Mouse (Mus musculus) right cerebral cortex, postnatal 10 days (tissue): Measurements from ENCODE around the gene Pde6d.
"Not testable (repeated sequence)": the region's sequence is repeated elsewhere in the genome, so short reads cannot be mapped to it uniquely, and the experiment has no call there.

Source experiments
- DNase-seq, 2 experiments: peaks; one replicate each; pipeline ENCODE4 v3.0.0; 2021; ENCODE audit warnings: low spot score in 2 of 2

The Pde6d gene

DNA sequence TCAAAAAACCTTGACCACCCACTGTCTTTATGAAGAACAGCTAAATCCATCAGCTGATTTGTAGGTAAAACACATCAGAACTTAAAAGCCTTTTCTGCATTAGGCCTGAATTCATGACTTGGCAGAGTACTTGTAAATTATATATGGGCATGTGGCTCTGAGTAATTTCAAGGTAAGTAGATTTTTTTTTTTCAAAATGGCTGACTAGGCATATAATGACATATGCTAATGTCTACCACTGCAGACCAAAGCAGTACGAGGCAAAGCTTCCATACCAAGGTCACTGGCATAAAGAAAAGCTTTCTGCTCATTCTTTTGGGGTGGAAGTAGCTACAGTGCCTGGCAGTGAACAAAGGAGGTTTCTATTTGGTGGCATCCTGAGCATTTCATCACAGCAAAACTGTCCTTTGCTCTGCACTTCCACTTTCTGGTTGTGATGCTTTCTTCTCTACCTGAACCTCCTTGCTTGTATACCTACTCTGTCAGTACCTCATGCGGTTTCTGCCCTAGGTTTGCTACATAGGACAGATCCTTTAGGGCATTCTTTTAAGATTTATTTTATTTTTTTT lies 13.1 kb downstream of the Pde6d start:
- DNase-seq, result no peak

DNA sequence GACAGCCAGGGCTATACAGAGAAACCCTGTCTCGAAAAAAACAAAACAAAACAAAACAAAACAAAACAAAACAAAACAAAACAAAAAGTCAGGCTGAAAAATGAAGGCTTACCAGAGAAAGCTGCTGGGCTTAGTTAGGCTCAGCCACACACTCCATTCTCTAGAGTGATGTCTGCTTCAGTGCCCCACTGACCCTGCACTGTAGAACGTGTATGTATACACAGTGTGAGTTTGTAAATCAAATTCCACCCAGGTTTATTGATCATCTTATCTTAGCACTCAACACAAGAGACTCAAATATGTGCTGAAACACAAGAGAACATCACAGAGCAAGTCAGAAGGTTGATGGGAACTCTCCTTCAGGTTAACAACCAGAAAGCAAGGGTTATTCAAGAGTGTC lies 14.0 kb downstream of the Pde6d start:
- no peak for DNase-seq

DNA sequence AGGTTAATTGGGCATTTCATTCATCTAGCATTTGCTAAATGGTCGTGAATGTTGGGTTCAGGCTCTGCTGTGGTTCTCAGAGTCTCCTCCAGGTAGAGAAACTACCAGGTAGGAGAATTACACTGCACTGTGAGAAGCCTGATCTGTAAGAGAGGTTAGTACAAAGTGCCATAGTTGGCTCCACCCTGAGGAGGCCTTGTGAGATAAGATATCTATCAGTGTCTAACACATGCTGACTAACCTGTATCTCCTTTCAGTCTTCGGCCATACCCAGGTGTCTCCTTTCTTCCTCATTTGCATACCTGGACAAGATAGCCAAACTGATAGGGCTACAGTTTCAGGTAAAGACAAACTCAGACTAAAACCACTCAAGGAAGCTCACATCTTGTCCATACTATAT lies 19.8 kb downstream of the Pde6d start:
- DNase-seq, result no peak

DNA sequence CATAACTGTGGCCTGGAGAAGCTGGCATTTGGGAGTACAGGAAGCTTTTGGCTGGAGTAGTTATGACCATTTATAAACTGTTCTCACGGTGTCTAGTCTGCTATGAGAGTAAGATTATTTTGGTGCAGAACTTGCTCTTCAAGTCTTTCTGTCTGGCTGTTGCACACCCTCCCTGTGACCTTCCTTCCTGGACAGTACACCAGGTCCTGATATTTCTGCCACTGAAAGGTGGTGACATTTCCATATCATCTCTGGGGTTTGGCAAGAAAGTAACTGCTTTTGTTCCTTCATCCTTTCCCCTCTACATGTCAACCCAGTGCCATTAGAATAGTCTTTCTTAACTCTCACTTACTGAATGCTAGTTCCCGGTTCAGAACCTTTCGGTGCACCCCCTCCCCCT lies 23.2 kb downstream of the Pde6d start:
- no peak for DNase-seq

DNA sequence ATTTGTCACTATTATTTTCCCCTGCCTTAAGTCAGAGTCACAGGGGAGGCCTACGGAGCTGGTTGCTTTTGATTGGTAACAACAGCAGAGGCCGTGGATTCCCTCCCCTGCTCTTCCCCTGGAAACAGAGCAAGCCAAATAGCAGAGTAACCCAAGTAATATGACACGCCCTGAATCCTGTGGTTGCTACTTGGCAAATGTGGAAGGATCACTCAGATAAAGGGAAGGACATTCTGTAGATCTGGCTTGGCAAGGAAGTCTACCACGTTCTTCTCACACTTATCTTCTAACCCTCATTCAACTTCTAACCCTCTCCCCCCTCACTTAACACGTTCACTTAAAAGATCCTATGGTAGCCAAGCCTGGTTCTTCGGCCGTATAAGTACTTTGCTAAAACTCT lies 24.6 kb downstream of the Pde6d start:
- DNase-seq, result no peak

DNA sequence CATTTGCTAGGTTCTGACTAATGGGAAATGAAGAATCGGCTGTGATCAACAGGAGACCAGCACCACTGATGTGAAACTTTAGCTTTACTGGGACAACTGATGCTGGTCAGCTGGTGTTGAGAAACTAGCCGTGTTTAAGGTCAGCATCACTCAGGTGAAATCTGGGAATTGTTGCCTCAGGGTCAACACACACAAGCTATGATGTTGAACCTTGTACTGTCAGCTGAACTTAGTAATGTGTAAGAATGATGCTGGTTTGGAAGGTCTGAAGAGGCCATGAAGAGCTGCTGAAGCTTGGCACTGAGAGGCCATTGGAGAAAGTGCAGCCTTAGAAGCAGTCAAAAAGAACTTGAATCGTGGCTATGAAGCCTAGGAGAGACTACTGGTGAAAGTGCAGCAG lies 26.8 kb downstream of the Pde6d start:
- DNase-seq, result no peak

DNA sequence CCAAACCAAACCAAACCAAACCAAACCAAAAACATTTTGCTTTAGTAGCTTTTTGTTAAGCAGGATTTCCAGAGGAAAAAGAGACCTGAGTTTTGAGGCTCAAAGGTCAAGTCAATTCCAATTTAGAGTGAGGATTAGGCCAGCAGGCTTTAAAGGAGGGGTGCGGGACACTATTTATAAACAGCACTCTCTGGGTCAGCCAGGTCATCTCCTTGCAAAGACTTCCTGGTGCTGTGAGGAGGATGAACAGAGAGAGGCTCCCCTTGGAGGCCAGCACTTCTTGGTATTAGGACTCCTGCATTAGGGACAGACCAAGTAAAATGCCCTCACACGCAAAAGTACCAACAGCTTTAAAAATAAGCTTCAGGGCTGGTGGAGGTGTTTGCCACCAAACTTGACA lies 30.6 kb downstream of the Pde6d start:
- no peak for DNase-seq

DNA sequence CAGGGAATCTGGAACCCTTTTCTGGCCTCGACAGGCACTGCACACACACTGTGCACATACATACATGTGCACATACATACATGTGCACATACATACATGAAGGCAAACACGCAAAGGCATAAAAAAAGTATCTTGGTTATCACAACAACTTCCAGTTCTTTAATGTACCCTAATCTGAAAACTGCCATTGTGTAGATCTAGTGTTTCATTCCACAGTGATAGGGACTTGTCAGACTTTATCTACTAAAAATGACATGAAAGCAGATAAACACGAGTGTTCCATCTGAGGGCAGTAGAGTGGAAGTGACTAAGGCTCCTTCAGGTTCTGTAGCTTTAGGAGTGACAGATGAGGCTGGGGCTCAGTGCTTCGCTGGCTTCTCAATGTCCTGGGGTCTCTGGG lies 31.1 kb downstream of the Pde6d start:
- no peak for DNase-seq

DNA sequence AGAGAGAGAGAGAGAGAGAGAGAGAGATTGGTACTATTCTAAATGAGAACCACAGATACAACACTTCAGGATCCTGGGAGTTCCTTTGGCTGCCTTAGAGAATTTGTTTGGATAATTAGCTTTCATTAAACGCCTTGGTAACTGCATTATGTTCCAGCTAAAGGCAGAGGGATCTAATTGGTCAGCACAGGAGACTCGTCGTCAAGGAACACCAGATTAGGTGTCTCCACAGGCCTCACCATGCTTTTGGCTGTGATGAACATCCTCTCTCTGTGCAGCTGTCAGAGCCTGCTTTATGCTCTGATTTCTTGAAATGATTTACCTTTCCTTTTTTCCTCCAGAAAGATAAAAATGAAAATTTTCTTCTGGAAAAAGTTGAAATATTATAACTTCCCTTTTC lies 35.6 kb downstream of the Pde6d start:
- no peak for DNase-seq

DNA sequence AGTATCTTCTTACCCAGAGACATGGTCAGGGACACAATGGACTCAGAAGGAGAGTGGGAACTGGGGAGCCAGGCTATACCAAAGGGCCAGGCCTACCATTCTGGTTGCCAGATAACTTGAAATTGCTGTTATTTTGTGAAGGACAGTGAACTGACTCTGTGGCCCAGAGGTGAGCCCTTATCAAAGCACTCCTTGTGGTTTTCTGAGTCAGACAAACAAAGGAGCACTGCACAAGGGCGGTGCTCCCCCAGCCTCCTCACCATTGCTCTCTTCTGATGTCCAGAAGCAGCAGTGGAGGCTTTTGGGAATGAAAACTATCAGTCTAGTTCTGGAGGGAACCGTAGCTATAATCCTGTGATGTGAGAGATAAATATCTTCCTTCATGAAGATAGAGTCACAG lies 39.8 kb downstream of the Pde6d start:
- no peak for DNase-seq

DNA sequence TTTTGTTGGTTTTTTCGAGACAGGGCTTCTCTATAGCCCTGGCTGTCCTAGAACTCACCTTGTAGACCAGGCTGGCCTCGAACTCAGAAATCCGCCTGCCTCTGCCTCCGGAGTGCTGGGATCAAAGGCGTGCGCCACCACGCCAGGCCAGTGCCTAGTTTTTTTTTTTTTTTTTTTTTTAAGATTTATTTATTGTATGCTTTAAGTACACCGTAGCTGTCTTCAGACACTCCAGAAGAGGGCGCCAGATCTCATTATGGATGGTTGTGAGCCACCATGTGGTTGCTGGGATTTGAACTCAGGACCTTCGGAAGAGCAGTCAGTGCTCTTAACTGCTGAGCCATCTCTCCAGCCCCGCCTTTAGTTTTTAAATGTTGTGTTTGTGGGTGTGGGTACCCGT lies 42.8 kb downstream of the Pde6d start:
- DNase-seq, result not testable (repeated sequence)

DNA sequence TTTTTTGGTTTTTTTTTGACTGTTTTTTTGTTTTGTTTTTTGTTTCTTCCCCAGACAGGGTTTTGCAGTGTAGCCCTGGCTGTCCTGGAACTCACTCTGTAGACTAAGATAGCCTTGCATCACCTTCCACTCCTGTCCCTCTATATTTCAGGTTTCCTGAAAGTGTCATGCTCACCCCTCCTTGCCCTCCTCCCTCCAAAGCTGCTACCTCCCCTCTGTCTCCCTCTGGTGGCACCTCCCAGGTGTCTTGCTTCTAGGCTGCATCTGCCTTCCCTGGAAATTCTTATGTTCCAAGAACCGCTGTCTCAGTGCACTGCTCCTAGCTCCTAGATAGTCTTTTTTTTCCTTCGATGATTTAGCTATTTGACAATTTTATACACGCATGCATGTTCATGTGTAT lies 44.0 kb downstream of the Pde6d start:
- DNase-seq, result no peak

DNA sequence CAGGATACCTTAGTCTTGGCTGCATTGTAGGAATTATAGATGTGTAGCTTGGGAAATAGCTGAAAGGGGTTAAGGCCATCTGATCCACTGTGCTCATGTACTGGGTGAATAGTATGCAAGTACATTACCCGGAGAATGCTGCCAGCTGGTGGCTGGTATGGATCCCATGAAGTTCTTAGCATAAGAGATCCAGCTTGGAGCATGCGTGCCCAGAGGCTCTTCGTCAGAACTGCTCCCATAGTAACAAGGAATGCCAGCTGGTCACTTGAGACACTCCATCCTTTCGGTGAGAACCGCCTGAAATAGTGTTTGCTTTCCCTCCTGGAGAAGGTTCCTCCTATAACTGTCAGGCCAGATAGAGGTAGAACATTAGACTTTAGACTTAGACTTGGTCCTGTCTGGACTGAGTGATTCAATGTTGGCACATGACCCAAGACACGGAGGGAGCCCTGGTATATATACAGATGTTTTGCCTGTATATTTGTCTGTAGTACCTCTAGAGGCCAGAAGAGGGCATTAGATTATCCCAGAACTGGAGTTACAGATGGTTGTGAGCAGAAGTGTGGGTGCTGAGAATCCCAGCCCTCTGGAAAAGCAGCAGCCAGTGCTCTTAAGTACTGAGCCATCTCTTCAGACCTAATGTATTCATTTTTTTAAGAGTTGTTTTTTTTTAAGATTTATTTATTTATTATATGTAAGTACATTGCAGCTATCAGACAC lies 48.9 kb downstream of the Pde6d start:
- DNase-seq, result peak; percentile 82 to 93

DNA sequence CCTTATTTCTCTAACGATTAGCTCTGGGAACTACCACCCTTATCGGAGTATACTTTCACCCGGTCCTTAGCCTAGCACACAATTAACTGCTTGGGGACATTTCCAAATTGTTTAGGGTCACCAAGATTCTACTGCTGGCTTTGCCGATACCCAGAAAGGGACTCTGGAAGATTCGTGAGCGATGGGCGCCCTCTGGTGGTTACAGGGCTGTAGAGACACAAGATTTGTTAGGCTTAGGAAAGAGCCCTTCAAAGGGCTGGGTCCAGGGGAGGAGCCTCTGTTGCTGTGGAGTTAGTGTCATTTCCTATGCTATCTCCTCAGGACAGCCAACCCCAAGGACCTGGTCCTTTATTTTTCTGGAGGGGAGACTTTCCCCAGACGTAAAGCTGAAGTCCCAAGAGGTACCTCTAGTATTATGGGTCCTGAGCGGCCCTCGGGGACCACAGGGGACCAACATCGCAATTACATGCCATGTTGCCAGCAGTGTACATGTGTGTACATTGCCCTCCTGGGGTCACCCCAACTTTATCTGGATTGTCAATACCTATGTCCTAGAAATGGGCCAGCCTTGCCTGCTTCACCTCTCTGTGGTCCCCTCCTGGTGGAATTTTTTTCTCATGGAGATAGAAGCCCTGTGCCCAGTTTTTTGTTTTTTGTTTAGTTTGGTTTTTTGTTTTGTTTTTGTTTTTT lies 49.9 kb downstream of the Pde6d start:
- peak; percentile 92 to 96 for DNase-seq

DNA sequence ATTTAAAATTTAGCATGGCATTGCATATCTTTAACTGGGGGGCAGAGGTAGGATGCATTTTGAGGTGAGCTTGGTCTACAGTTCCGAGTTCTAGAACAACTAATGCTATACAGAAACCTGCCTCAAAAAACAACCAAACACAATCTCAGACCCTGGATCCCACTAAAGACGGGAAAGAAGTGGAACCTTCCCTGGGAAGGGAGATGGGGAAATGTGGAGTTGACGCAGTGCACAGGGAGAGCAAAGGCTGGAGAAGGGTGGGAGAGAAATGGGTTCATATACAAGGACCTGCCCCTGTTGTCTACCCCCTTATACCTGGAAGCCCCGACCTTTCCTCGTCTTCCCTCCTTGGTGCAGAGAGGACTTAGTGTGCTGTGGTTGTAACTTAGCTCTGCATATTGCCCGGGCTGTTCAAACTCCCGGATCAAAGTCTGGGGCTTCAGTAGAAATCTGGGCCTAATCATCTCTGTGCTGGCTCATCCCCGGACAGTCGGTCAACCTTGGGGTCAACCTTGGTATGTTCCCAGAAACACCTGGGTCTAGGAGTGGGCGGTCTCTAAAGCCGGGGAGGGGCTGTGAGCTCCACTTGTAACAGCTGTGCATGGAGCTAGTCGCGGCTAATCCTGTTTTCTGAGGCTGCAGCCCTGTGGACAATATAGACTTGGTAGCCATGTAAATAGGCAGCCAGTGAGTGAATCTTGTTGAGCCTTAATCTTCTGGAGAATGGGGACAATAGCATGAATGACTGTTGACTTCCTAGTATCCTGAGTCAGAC lies 50.7 kb downstream of the Pde6d start:
- DNase-seq, result no peak

DNA sequence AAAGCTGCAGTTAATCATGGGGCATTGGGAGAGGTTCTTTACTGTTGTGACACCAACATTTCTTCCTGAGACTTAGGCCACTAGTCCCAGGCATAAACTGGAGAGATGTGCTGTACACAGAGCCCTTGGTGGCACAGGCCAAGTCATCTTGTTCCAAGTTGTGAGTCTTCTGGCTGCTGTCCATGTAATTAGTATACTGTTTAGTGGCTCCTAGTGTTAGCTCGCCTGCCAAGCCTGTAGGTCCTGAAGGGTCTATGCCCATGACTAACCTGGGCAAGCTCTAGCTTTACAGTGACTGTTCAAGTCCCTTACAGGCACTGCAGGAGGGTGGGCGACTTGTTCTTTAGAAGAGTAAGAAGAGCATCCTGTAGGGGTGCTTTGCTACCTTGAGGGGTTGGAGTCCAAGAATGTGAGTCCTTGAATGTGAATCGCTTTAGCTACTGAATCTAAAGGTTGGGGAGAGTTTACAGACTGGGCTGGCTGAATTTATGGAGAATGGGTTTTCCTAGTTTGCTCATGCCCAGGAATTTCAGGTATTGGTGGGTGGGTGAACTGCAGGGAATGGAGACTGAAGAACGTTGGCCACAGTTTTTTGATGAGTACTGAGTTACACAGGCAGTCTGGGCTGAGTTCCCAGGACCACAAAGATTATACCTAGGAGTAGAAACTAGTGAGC lies 51.4 kb downstream of the Pde6d start:
- DNase-seq, result no peak

DNA sequence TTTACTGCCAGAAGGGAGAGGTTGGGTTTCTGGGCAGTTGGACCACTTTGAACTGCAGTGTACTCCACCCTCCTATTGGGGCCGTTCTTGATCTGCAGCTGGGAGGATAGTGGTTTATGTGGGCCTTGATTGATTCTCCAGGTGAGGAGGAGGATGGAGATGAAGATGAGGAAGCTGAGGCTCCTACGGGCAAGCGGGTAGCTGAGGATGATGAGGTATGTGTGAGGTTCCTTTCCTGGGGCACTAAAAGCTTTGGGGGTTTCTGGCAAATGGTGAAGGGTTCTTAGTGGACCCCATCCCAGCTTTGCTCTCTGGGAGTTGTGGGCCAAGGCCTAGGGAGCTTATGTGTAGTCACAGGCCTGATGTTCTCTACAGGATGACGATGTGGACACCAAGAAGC lies 52.8 kb downstream of the Pde6d start:
- no peak for DNase-seq

DNA sequence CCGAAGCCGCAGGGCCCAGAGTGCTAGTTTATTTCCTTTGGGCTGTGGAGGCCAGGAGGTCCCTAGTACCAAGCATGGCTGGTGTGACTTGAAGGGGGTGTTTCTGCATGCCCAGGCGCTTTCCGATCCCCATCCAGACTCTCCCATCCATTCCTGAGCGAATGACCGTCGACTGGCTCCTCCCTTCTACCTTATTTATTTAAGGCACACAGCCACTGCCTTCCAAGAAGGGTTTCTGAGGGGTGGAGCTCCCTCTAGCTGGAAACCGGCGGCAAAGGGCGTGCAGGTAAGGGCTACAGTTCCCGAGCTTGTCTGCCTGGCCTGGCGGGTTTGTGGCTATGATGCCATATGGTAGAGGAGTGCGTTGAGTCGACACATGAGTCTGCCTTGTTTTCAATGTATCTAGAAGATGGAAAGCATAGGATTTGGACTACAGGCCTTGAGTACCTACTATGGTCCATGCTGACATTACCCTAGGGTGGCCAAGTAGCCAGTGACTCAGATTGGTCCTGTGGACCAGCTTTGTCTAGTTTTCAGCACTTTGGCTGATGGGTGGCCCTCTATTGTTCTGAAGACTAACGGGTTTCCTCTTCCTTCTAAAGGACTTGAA lies 53.8 kb downstream of the Pde6d start:
- DNase-seq, result peak; percentile 59 to 60

DNA sequence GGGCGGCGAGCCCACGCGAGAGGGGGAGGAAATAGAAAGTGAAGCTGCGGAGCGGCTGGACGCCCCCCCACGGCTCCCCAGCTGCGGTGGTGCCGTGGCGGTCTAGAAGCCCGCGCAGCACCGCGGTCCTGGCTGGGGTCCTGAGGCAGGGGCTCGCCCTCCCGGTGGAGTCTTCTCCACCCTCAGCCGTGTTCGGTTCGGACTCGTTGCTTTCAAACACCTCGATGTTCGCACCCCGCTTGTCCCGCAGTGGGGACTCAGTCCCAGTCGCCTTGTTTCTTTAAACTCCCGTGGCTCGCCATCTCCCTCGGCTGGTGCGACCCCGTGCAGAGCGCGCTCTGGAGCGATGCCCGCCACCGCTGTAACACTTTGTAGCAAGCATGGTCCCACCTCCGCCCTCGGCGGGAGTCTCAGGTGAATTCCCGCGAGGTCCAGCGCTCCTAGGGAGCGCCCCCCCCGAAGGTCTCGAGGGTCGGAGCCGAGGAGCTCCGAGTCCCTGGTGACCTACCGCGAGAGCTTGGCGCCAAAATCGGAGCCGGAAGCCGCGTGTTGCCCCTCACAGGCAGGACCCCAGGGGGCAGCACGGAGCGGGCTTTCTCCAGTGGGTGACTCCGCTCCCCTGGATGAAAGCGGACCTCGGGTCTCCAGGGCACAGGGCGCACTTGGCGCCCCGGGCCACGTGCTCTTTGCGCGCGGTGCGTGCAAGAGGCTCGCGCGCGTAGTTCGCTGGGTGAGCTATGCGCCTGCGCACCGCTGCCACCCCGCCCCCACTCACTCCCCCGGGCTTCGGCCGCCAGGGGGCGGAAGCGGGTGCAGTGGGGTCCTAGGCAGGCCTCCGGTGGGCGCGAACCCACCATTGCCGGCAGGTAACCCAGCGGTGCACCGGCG lies 54.6 kb downstream of the Pde6d start:
- peak; percentile 93 to 95 for DNase-seq

DNA sequence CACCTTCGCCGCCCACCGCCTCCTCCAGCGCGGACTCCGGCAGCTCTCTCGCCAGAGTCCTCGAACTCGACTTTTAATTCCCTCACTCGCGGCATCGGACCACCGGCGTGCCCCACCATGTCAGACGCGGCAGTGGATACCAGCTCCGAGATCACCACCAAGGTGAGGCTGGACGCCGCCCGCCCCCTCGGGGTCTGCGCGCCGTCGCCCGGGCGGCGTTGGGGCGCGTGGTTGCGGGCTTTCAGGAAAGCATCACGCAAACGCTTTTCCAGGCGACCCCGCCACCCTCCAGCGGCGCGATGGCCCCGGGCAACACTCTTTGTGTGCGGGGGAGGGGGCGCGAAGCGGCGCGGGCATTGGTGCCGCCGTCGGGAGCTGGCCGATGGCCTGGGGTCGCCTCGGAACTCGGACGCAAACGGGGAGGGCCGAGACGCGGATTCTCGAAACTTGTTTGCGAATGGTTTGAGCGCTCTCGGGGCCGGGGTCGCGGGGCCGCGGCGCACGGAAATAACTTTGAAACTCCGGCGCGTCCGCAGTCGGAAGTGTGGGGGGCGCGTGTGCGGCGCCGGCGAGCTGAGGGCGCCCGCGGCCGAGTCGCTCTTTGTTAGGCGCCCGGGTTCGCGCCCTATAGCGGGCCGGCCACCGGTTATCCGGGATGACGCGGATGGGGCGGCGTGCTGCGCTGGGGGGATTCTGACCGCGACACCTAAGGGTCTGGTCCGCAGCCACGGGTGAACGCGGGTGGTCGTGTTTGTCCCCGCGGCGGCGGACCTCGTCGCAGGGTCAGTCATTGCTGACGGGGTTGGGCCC lies 55.4 kb downstream of the Pde6d start:
- peak; percentile 64 to 78 for DNase-seq
